Mouse (Mus musculus) adrenal gland, postnatal 25 days (tissue): ENCODE data around the gene Actl6b. TPM values are rescaled to one million over a fixed set of nuclear protein-coding genes. Genes with fewer than 3 reads are reported as not detected.

Experiments
- DNase-seq: peaks from one replicate; pipeline ENCODE4 v3.0.0; 2021; ENCODE audit warnings: mixed read lengths
- long read RNA-seq: library from polyadenylated mRNA; stranded (forward); transcript quantifications from one replicate; pipeline ENCODE4 v2.0.0, GENCODE M21; 2021
- total RNA-seq: library from RNA; stranded (reverse); gene quantifications from 2 replicates; pipeline ENCODE4 v1.2.3, GENCODE M21; 2021

The Actl6b gene
- 2.7 and 6.4 TPM in 2 replicates for total RNA-seq
- long read RNA-seq, partial matches to known transcripts, result 0 of 1 reads
- long read RNA-seq, other reads (novel, unspliced or antisense), result 1 of 1 reads

DNA sequence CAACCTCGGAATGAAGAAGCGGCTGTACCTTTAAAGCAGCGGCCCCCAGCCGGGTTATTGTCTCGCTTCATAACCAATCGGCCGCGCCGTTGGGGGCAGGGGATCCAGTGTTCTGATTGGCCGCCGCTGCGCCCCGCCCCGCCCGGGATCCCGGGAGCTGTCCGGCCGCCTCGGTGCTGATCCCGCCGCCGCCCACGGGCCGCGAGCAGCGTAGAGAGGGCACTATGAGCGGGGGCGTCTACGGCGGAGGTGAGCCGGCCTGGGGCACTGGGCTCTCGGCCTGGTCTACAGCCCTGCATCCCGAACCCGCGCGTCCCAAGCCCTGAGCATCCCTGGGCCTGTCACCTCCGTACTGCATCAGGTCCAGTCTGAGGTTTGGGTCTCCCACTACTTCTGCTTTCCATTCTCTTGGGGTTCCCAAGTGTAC is at the start of gene Actl6b:
TSS of gene Actl6b (plus strand) at position 107 of the 427 bp plus-strand sequence.
- DNase-seq, result peak; percentile 85

DNA sequence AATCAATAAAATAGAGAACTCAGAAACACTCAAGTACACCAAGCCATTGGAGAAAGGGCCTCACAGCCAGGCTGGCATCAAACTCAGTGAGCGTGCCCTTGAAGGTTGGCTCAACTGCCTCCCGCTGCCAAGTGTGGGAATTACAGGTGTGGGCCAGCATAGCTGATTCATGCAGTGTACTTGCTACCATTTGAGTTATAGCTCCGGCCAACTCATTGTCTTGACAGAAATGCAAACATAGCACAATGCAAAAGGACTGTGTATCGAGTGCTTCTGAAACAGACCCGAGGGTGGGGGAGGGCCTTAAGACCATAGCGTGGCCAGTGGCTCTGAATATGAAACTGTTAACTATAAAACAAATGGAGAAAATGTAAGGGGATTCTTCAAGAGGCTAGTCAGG is 49.3 kb upstream of the Actl6b start:
- DNase-seq, result no peak

DNA sequence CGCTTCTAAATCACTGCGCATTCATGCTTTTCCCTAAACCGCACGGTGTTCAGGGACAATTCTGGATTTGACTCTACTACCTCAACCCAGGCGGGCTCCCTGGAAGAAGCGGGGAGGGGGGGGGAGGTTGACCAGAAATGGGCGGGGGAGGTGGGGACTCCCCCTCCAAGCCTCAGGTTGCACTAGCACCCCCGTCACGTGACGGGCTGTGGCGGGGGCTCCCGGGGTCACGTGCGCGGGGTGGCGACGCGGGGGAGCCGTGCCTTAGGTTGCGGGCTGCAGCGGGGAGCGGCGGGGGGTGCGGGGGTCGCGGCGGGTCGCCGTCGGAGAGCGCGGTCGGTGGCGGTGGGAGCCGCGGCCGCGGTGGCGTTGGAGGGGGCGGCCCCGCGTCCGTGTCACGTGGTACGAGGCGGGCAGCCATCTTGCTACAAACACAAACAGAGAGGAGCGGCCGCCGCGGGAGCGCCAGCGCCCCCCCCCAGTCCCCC is 43.3 kb upstream of the Actl6b start:
- peak; percentile 81 for DNase-seq

DNA sequence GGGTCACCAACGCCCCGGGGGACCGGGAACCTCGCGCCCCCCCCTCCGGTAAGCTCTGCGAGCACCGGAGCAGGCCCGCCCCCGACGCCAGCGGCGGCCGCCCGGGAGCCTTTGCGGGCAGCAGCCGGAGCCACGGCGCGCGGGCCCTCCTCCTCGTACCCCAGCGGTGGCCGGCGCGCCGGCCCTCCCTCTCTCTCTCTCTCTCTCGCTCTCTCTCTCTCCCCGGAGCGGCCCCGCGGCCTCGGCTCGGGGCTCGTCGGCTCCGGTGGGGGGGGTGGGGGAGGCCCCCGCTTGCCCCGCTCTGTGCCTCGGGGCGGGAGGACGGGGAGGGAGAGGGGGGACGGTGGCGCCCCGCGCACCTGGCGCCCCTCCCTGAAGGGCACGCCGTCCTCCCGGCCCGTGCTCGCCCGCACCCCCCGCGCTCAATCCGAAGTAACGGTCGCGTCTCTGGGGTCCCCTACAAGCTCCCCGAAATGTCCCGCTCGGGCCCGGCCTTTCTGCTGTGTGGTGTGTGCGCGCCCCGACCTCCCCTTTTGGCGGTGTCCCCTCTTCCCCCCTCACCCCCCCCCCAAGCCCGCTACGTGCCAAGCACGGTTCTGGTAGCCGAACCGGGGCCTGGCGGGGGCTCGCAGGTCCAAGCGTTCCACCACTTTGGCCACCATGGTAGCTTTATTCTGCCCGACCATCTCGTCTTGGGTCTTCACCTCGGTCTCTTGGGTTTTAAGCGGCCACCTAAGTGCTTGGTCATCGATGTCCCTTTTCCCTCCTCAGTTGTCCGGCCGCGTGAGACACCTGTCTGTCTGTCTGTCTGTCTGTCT is 42.5 kb upstream of the Actl6b start:
- no peak for DNase-seq

DNA sequence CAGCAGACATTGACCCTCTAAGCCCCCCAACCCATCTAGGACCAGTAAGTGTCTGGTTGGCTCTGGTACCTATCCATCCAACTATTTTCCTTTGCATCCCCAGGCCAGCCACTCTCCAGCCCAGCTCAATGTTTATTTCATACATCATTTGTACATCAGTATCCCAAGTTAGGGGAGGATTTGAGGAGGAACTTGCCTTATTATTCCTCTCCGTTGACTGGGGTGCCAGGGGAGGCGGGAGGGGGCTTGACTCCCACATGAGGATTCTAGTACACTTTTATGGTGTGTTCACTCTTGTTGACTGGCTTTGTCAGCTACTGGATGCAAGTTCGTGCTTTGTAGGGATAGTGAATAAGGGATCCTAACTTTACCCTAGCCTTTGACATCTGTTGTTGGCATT is 41.6 kb upstream of the Actl6b start:
- DNase-seq, result no peak

DNA sequence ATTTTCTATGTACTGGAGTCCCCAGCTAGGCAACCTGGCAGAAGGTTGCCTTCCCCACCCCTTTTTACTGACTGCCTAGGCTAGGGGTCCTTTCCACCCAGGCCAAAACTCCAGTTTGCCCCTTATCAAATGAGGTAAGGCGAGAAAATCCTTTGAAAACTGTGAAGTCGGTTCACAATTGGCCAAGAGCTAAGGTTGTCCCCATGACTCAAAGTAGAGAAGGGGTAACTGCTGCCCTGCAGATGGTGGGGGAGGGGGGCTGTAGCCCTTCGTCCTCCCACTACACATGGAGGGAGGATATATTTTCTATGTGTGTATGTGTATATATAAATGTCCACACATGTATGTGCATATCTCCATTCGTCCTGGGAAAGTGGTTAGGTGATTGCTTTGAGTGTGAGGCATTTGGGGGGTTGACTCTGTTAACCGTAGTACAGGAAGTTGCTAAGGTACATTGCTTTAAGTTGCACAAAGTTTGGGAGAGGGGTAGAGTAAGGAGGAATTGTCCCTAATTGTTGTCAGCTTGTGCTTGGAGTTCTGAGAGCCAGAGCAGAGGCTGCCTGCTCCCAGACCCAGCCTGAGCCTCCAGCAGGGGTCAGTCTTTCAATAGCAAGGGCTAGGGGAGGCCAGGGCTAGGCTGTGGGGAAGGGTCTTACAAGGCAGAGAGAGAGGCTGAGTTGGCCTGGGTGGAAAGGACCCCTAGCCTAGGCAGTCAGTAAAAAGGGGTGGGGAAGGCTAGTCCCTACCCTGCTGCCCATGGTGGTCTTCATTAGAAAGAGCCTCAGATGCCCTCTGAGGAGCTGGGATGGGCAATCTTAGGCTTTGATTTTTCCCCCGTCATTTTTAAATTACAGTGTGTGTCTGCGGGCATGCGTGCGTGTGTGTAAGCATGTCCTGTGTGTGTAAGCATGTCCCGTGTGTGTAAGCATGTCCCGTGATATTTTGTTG is 40.2 kb upstream of the Actl6b start:
- DNase-seq, result no peak

DNA sequence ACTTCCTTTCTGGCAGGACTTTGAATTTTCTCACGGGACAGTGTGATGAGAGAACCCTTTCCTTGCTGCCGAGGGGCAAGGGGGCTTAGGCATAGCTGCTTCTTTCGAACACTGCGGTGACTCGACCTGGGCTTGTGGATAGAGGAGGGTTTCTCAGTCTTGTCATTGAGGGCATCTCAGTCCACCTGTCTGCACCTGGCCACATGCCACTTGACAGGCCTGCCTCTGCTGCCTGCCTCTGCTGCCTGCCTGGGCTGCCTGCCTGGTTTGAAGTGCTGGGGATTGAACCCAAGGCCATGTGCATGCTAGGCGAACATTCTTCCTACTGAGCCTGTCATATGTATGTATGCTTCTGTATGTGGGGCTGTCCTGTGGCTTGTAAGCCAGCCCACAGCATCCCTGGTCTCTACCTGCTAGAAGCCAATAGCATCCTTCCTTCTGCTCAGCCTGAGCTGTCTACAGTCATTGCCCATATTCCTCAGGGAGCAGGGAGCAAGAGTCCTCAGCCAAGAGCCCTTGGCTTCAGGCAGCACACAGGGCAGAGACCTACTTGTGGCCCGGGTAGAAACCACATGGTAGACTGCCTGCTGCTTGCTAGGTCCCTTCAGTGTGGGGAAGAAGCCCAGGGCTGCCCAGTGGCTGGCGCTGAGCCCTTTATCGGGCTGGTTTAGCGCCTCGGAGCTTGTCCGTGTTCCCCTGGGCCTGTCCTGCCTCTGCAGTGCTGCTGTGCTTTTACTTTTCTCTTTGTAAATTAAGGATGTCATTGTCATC is 39.2 kb upstream of the Actl6b start:
- no peak for DNase-seq

DNA sequence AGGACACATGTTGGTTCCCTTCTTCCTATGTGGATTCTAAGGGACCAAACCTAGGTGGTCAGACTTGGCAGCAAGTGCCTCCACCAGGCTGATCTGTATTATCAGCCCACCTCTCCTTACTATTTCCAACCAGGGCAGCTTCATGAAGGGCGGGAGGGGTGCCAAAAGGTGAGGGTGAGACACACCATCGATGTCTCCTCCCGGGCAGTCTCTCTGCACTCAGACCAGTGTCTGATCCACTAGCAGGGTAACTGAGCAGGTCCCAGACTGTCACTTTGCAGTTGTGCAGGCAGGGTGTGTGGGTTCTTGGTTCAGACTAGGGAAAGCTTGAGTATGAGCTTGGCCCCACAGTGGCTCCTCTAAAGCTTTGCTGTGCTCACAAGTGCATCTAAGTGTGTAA is 38.5 kb upstream of the Actl6b start:
- no peak for DNase-seq

DNA sequence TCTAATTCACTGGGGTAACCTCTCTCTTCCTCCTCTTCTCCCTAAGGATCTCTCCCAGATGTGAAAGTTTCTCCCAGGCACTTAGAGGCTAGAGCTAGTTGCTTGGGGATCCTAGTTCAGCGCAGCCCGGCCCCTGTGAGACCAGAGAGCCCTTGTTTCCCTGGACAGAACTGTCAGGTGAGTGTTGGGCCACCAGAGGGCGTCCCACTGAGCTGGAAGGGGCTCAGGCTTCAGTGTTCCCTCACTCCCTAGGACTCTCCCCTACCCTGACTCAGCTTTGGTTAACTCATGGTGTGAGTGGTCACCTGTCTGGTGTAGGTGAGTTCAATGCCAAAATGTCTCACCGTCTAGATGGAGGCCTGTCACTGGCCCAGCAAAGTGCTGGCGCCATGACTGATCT is 34.9 kb upstream of the Actl6b start, which contains the start of gene Gigyf1:
TSS of gene Gigyf1 (plus strand) at position 113 of the 400 bp plus-strand sequence.
- peak; percentile 62 for DNase-seq

DNA sequence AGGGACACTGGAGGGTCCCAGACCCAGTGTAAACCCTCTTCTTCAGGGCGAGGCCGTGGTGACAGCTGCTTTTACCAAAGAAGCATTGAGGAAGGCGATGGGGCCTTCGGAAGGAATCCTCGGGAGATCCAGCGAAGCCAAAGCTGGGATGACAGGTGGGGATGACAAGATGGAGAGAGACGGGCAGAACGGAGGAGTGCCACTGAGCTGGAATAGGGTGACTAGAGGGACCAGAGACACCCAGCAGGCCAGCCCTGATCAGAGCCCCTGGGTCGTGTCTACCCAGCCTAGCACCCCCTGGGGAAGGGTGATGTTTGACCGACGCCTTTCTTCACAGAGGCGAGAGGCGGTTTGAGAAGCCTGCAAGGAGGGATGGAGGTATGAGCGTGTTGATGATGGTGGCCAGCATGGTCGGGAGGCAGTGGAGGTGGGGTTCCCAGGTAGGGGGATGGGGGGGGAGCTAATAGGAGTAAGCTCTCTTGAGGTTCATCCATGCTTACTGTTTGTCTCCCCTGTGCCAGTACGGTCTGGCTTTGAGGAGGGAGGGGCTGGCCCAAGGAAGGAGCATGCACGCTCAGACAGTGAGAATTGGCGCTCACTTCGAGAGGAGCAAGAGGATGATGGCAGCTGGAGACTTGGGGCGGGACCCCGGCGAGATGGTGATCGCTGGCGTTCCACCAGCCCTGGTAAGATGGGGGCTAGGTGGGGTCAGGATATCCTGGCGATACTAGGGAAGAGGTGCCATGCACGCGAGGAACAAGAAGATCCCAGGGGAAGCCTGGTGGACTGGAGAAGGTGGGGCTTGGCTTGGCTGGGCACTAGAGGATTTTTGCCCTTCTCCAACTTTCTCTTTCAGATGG is 33.4 kb upstream of the Actl6b start:
- DNase-seq, result no peak

DNA sequence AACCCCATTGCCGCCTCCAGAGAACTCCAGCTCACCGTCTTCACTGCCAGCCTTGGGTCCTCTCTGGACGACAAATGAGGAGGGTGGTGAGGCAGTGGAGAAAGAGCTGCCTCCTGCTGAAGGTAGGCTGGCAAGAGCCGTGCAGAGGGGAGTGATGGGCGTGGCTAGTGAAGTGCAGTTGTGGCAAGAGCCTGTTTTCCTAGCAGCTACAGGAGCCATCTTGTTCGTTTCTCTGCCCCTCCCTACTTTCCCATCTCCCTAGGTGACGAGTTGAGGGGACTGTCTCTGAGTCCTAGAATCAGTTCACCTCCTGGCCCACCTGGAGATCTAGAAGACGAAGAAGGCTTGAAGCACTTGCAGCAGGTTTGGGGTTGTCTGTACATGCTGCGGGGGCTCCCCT is 31.5 kb upstream of the Actl6b start:
- no peak for DNase-seq

DNA sequence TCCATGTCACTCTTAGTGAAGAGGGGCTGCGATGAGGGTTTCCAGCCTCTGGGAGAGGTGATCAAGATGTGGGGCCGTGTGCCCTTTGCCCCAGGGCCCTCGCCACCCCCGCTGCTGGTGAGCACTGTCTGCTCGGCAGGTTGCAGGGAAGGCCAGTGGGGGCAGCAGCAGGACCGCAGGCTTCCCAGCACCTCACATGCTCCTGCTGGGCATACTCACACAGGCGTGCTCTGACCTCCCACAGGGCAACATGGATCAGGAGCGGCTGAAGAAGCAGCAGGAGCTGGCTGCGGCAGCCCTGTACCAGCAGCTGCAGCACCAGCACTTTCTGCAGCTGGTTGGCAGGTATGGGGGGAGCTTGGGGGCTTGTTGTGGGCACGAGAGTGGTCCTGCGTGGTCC is 30.6 kb upstream of the Actl6b start:
- no peak for DNase-seq

DNA sequence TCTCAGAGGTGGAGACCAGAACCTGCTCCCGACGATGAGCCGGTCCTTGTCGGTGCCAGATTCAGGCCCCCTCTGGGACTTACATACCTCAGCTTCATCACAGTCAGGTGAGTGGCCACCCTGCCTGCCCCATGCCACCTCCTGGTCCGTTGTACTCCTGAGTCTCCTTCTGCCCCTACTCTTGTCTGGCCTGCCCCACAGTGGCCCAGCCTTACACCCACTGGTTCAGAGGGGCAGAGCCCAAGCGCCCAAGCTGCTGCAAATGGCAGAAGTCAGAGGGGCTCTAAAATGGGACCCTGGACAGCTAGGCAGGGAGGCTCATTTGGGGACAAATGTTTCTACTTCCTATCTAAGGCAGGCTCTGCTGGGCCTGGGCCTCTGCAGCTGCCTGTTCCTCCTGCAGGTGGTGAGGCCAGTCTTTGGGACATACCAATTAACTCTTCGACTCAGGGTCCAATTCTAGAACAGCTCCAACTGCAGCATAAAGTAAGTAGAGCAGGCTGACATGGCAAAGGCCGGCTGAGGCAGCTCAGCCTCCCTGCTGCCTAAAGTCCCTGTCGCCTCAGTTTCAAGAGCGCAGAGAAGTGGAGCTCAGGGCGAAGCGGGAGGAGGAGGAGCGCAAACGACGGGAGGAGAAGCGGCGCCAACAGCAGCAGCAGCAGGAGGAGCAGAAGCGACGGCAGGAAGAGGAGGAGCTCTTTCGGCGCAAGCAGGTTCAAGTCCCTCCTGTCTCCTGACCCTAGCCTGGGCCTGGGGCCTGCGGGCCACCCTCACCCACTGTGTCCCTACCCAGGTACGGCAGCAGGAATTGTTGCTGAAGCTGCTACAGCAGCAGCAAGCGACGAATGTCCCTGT is 29.7 kb upstream of the Actl6b start:
- DNase-seq, result no peak

DNA sequence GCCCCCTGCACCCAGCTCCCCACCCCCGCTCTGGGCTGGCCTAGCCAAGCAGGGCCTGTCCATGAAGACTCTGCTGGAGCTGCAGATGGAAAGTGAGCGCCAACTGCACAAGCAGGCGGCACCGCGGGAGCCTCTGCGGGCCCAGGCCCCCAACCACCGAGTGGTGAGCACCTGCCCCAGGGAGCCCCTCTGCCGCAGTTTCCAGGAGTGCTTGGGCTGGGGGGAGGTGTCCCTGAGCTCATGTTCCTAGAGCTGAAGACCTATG is 29.1 kb upstream of the Actl6b start:
- no peak for DNase-seq

DNA sequence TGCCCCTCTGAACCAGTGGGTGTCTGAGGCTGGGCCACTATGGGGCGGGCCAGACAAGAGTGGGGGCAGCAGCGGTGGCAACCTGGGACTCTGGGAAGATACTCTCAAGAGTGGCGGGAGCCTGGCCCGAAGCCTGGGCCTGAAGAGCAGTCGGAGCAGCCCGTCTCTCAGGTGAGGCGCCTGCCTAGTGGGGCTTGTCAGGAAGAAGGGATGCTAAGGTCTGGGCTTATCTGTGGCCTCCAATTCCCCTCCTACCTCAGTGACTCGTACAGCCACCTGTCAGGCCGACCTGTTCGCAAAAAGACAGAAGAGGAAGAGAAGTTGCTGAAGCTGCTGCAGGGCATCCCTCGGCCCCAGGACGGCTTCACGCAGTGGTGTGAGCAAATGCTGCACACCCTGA is 28.6 kb upstream of the Actl6b start:
- no peak for DNase-seq

DNA sequence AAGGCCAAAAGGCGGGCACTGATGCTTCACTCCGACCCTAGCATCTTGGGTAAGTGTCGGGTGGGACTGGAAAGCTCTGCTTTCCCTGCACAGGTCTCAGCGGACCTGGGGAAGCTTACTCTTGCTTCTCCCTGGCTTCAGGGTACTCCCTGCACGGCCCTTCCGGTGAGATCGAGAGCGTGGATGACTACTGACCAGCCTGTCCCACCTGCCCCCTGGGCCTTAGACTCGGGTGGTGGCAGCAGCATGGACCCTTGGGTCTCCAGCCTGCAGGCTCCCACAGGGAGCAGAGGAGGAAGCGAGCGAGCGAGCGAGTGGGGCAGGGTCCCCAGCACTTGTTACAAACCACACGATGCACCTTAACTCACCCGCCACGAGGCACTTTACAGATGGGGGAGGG is 27.8 kb upstream of the Actl6b start:
- no peak for DNase-seq

DNA sequence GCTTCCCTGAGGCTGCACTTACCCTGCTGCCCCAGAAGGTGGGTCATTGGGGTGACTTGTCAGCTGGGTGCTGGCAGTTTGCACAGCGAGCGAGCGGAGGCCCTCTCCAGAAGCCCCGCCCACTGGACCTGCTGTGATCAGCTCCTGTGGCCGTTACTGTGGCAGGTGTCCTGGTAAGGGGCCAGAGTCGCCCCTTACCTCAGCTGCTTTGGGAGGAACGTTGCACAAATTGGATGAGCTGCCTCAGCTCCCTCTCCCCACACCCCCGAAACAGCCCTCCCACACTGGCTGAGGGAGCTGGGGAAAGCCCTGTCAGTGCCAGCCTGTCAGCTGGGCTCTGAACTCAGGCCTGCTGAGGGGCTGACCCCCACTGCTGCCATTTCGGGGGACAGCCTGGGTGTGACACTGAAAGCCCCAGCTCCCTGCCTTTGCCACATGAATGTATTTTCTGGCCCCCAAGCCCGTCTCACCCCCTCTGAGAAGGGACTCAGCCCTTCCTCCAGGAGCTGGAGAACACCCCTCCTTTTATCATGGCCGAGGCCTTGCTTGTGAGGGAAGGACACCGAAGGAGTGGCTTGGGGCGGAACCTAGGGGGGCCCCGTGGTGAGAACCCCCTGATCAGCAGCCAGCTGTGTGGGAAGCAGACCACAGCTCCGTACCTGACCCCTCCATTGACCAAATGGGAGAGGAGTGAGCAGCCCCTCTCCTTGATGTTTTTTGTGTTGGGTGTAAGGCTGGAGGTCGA is 27.0 kb upstream of the Actl6b start:
- DNase-seq, result peak; percentile 62

DNA sequence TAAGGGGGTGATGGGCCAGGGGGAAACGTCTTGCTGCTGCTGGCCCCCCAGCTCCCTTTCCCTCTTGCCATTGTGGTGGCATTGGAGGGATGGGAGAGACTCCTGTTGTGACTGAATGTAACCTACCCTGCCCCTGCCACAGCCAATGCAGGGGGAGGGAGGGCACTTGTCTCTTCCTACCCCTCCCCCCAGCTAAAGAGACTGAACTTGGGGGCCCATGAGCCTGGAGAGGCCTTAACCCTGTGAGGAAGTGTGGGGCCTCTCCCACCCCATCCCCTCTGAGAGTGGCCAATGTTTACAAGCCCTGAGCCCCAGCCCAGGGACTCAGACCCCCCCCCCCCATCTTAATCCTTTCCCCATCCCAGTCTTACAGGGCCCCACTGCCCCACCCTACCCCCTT is 25.9 kb upstream of the Actl6b start:
- DNase-seq, result no peak

DNA sequence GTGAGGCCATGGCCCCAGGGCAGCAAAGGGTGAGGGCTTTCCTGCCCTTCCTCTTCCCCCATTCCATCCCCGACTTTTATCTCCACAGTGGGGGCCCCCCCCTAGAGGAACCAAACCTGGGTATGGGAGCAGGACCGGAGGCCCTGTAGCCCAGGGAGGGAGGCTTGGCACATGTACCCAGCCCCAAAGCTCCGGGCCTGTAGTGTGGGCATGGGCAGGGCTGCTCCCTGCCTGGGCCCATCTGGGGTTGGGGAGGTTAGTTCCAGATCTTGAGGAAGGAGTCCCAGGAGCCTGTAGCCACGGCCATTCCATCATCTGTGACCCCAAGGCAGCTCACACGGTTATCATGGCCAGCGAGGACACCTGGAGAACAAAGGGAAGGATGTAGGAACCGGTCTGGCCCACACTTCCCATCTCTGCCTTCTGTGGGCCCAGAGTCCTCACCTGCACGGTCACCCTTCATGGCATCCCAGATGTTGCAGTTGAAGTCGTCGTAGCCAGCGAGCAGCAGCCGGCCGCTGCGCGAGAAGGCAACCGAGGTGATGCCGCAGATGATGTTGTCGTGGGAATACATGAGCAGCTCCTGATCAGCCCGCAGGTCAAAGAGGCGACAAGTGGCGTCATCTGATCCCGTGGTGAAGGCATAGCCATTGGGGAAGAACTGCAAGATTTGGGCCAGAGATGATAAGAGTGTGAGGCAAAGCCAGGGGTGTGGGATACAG is 24.9 kb upstream of the Actl6b start:
- DNase-seq, result no peak
